Mouse (Mus musculus): ENCODE data around the gene Phactr1.

DNA sequence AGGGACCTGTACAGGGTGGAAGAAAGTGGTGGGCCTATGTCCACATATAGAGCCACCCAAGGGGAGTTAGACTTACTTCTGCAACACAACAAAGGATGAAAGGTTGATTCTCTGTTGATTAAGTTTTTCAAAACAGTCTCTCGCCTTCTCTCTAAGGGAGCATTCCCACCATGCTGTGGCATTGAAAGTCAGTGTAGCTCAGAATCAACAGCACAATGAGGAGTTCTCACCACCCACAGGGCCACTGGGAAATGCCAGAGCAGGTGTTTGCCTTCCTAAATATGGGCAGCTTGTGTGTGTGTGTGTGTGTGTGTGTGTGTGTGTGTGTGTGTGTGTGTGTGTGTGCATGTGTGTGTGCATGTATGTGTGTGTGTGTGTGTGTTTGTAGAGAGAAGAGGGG lies 347.1 kb downstream of the Phactr1 start:
- no peak for TF ChIP-seq POLR2A (IDR thresholded peaks at IDR 0.05; ENCODE audit: borderline replicate concordance, control insufficient read depth, low read depth, low read length)
- no peak for TF ChIP-seq CTCF (IDR thresholded peaks at IDR 0.05; ENCODE audit: control insufficient read depth, insufficient read depth, low read length)

Measured in bone marrow, adult 2 months (tissue).